Mouse (Mus musculus) hindbrain, postnatal 0 days (tissue): ENCODE data around the gene Uqcc1. TPM values are rescaled to one million over a fixed set of nuclear protein-coding genes. Genes with fewer than 3 reads are reported as not detected.

Experiments
- ATAC-seq: fragments of 200-750 bp; cut with Nextera tagmentation; 2 replicates; pipeline ENCODE4 v1.8.0; 2017; ENCODE audit warnings: mild to moderate bottlenecking, moderate TSS enrichment, moderate library complexity
- DNase-seq: peaks from one replicate; pipeline ENCODE4 v3.0.0-alpha.2; 2015; ENCODE audit warnings: low spot score
- H3K27ac ChIP-seq: fragments of 300-500 bp; sonication (generic); 2 replicates; pipeline ENCODE4 v1.5.1; 2014; ENCODE audit warnings: mild to moderate bottlenecking
- H3K27me3 ChIP-seq: fragments of 300-500 bp; sonication (generic); 2 replicates; pipeline ENCODE4 v1.6.1; 2014; ENCODE audit warnings: low read length, mixed read lengths; ENCODE audit not compliant: insufficient read depth
- H3K36me3 ChIP-seq: fragments of 300-500 bp; sonication (generic); 2 replicates; pipeline ENCODE4 v1.6.1; 2014; ENCODE audit warnings: low read length, mixed read lengths; ENCODE audit not compliant: insufficient read depth
- H3K4me1 ChIP-seq: fragments of 300-500 bp; sonication (generic); 2 replicates; pipeline ENCODE4 v1.6.1; 2014; ENCODE audit warnings: antibody characterized with exemption, low read length, mixed read lengths; ENCODE audit not compliant: insufficient read depth
- H3K4me2 ChIP-seq: fragments of 300-500 bp; sonication (generic); 2 replicates; pipeline ENCODE4 v1.6.1; 2014; ENCODE audit warnings: low read depth, mild to moderate bottlenecking, low read length, moderate library complexity, mixed read lengths
- H3K4me3 ChIP-seq: fragments of 300-500 bp; sonication (generic); 2 replicates; pipeline ENCODE4 v1.5.1; 2014; ENCODE audit warnings: low read length
- H3K9ac ChIP-seq: fragments of 300-500 bp; sonication (generic); replicated peaks from 2 replicates; pipeline ENCODE4 v1.6.1; 2014; ENCODE audit warnings: mild to moderate bottlenecking, low read length, moderate library complexity, mixed read lengths
- H3K9me3 ChIP-seq: fragments of 300-500 bp; sonication (generic); 2 replicates; pipeline ENCODE4 v1.6.1; 2016; ENCODE audit warnings: low read length, mixed read lengths
- CTCF ChIP-seq: IDR thresholded peaks from 2 replicates; pipeline ENCODE4 v1.5.1; 2016; ENCODE audit warnings: antibody characterized with exemption, control low read depth, low read depth
- WGBS: fragments of 180-500 bp; shearing (Covaris S2); extraction: QIAGEN DNeasy Blood & Tissue Kit; methylation state at CpG from one replicate; pipeline ENCODE4 v1.1.7; 2014; 5-methylcytosine and 5-hydroxymethylcytosine counted together
- polyA plus RNA-seq: library from polyadenylated mRNA; unstranded; fragments of >200 nt; fragmentation: Nextera tagmentation; extraction: Ambion mirVana; gene quantifications from 2 replicates; pipeline ENCODE4 v1.2.1, GENCODE M21; 2015
- total RNA-seq: library from RNA; depleted of rRNA; stranded (reverse); fragments of >200 nt; gene quantifications from 2 replicates; pipeline ENCODE4 v1.2.3, GENCODE M21; 2014

Uqcc1 gene
- total and polyA plus RNA-seq, 2 experiments from 2014 or later = 38.0 to 55.6 TPM

DNA sequence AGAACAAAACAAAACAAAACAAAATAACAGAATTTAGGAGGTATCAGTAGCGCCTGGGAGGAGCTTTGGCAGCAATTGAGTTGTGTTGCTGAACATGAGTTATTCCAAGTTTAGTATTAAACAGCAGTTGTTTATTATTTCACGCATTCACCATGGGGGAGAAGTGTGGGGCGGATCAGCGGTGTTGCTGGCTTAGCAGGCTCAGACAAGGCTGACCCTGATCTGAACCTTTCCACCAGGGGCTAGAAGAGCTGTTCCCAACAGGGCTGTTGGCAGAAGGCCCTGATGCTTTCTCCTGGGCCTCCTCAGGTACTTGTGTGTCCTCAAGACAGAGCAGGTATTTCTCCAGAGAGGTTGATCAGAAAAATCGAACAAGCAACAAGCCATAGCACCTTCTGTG is 29.9 kb upstream of the Uqcc1 start:
- DNase-seq (no peak), ATAC-seq (no peak)
- no peak overlapping the region for H3K9ac ChIP-seq
- peaks cover 20% of the 10 kb centered on the region; the same call in 1 of the 2 replicates for H3K36me3 ChIP-seq
- no peaks in the 10 kb centered on the region for H3K9me3 ChIP-seq
- WGBS = 81% methylated on average over 5 of the region's 5 CpGs
- TF ChIP-seq CTCF = no peak
- no peak overlapping the region for H3K27ac ChIP-seq
- H3K4me2 ChIP-seq = no peak overlapping the region
- H3K4me1 ChIP-seq = peaks cover 7% of the 10 kb centered on the region; the same call in 1 of the 2 replicates
- no peak overlapping the region for H3K4me3 ChIP-seq
- H3K27me3 ChIP-seq = no peaks in the 10 kb centered on the region

GRCm38 (mm10) chr2:155956134-155957059 is 26.3 kb upstream of the Uqcc1 start, which contains the start of gene Cep250:
TSS of gene Cep250 (plus strand) at chr2:155956458.
- under 1% methylated on average over 55 of the region's 59 CpGs for WGBS
- peak; percentile 94 for DNase-seq
- TF ChIP-seq CTCF = no peak

DNA sequence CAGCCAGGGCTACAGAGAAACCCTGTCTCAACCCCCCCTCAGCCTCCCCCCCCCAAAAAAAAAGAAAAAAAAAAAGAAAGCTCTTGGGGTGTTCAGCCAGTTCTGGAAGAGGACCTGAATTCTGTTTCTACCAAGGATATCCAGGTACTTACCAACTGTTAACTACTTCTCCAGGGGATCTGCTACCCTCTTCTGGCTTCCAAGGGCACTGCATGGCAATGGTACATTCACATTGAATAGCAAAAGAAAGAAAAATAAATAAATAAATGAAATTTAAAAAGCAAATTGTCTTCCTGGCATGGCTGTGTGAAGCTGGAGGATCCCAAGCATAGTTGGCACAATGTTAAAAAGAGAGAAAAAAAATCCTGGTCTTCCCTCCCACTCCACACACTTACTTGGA is 21.9 kb upstream of the Uqcc1 start:
- H3K4me2 ChIP-seq = no peak overlapping the region
- H3K36me3 ChIP-seq = no peaks in the 10 kb centered on the region
- peaks cover 5% of the 10 kb centered on the region; the same call in 1 of the 2 replicates for H3K4me1 ChIP-seq
- peak; percentile 76 for TF ChIP-seq CTCF
- no peak overlapping the region for H3K4me3 ChIP-seq
- no peaks in the 10 kb centered on the region for H3K27me3 ChIP-seq
- H3K27ac ChIP-seq = no peak overlapping the region
- H3K9ac ChIP-seq = no peak overlapping the region
- no peak for ATAC-seq
- H3K9me3 ChIP-seq = no peaks in the 10 kb centered on the region
- peak; percentile 80 for DNase-seq

More at GRCm38 (mm10) chr2:155956134-155957059, 26.3 kb upstream of the Uqcc1 start, which contains the start of gene Cep250:
- H3K27ac ChIP-seq = peak within 1 kb of the TSS; percentile 89
- peaks cover 7% of the 10 kb centered on the region; the same call in 1 of the 2 replicates for H3K4me1 ChIP-seq
- H3K9ac ChIP-seq = peak within 1 kb of the TSS; percentile 93
- no peaks in the 10 kb centered on the region for H3K36me3 ChIP-seq
- peak; percentile 97 for ATAC-seq
- peak within 1 kb of the TSS; percentile 82 for H3K4me3 ChIP-seq
- no peaks in the 10 kb centered on the region for H3K9me3 ChIP-seq
- no peaks in the 10 kb centered on the region for H3K27me3 ChIP-seq
- H3K4me2 ChIP-seq = peak within 1 kb of the TSS; percentile 75

- no peaks in the 10 kb centered on the region for H3K36me3 ChIP-seq
- no peak for ATAC-seq
- H3K4me2 ChIP-seq = no peak overlapping the region
- H3K4me1 ChIP-seq = peaks cover 5% of the 10 kb centered on the region; the same call in 1 of the 2 replicates
- no peak overlapping the region for H3K4me3 ChIP-seq
- H3K27me3 ChIP-seq = no peaks in the 10 kb centered on the region
- 21% methylated on average over 6 of the region's 6 CpGs for WGBS
- no peak overlapping the region for H3K27ac ChIP-seq
- no peak for TF ChIP-seq CTCF
- H3K9ac ChIP-seq = no peak overlapping the region
- H3K9me3 ChIP-seq = no peaks in the 10 kb centered on the region
- DNase-seq = peak; percentile 55
Measured at GRCm38 (mm10) chr2:155949362-155949761, 19.3 kb upstream of the Uqcc1 start.

DNA sequence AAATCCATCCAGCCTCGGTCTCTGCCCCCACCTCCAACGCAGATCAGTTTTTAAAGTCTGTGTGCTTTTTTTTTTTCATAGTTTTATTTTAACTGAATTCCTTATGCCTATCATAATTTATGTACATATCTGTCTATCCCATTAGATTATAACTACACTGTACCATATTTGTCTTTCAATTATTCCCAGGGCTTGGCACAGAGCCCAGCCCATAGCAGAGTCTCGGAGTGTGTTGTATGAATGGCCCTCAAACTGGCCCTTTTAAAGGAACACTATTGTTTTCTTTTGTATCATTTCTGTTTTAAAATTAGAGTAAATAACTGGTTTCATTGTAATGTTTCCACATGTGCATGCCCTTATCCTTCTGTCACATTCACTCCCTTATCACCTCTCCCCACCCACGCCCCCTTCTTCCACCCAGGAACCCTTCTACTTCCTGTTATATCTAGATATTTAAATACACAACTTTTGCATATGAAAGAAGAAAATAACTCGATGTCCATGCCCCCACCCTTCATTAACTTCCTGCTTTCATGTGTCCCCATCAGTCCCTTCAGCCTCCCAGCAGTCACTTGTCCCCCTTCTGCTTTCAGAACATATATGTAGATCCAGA is 17.4 kb upstream of the Uqcc1 start:
- Histone ChIP-seq H3K9ac (no peak overlapping the region), H3K4me3 (no peak overlapping the region), H3K27me3 (no peaks in the 10 kb centered on the region), H3K27ac (no peak overlapping the region), H3K4me1 (peaks cover 5% of the 10 kb centered on the region; the same call in 1 of the 2 replicates), H3K4me2 (no peak overlapping the region), H3K36me3 (no peaks in the 10 kb centered on the region), H3K9me3 (no peaks in the 10 kb centered on the region)
- no peak for TF ChIP-seq CTCF
- ATAC-seq (no peak), DNase-seq (no peak)
- WGBS = 56% methylated on average over 5 of the region's 5 CpGs

DNA sequence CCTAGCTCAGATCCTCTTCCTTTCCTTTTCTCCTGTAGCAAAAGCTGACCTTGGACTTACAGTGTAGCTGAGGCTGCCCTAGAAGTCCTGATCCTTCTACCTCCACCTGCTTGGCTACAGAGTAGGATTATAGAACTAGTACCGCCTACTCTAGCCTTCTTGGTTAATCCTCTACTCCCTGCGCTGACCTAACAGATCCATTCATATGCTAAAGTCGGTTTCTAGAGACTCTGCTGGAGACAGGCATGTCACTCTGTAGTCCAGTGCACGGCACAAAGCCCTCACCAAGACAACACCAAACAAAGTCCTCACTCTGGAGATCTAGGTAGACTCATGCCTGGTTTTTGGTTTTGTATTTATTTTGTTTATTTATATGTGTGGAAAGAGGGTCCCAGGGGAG is 16.4 kb upstream of the Uqcc1 start:
- Histone ChIP-seq H3K36me3 (no peaks in the 10 kb centered on the region), H3K27ac (no peak overlapping the region), H3K9me3 (no peaks in the 10 kb centered on the region), H3K9ac (no peak overlapping the region), H3K27me3 (no peaks in the 10 kb centered on the region), H3K4me2 (no peak overlapping the region), H3K4me1 (peaks cover 5% of the 10 kb centered on the region; the same call in 1 of the 2 replicates), H3K4me3 (no peak overlapping the region)
- WGBS = 14% methylated on average over 4 of the region's 4 CpGs
- no peak for ATAC-seq
- no peak for TF ChIP-seq CTCF
- no peak for DNase-seq
